ENCODE assay signal across 15 mouse cellular contexts in the genomic region with DNA sequence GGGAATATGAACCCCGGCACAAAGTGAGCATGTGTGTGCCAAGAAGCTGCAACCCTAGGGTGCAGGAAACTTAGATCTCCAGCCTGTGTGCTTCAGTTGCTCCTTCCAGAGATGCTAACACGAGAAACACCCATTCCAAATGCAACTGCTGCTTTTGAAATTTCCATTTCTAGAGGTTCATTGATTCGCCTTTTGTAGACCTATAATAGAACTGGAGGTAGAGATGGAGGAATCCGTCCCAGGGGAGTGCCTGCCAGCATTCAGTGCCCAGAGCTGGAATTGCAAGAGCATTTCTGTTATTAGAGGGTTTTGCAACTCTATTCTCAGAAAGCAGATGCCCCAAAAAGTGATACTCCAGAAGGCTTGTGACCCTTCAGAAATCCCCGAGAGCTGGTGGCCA.
"Had no signal": no experiment of that assay in that cellular context is flagged by ENCODE, and none has a peak within 500 bp of the region (broad histone marks: within the 10 kb centered on the region; RNA-seq: fewer than 3 reads in every experiment).

No protein-coding gene starts in this region.

- H3K27ac ChIP-seq: neural tube, embryonic 15.5 days; stomach, embryonic 15.5 days; stomach, postnatal 0 days had no signal

- DNase-seq: retina, postnatal 1 day; right cerebral cortex, adult 18-20 months; right cerebral cortex, postnatal 14 days; right cerebral cortex, postnatal 25 days; right cerebral cortex, postnatal 4 days; spleen, adult 18-20 months; thymus, adult 18-20 months; thymus, adult 2 months; thymus, postnatal 14 days; thymus, postnatal 25 days; thymus, postnatal 36 days; thymus, postnatal 4 days had no signal

- H3K27me3 ChIP-seq: neural tube, embryonic 15.5 days; stomach, embryonic 15.5 days had no signal

- H3K9me3 ChIP-seq: neural tube, embryonic 15.5 days; stomach, embryonic 15.5 days had no signal

- H3K9ac ChIP-seq: neural tube, embryonic 15.5 days; stomach, embryonic 15.5 days had no signal

- H3K4me2 ChIP-seq: neural tube, embryonic 15.5 days; stomach, embryonic 15.5 days had no signal

- H3K4me3 ChIP-seq: neural tube, embryonic 15.5 days; stomach, embryonic 15.5 days had no signal

- H3K36me3 ChIP-seq: neural tube, embryonic 15.5 days; stomach, embryonic 15.5 days had no signal

- H3K4me1 ChIP-seq: neural tube, embryonic 15.5 days; stomach, embryonic 15.5 days had no signal
